Mouse (Mus musculus) mouse trophoblast stem cell (cell line): Measurements from ENCODE around the gene Pik3r6.

Experiments
- in situ Hi-C, 2 experiments: fragments of 300-500 bp; cut with MseI, MboI; formaldehyde crosslinking; loops; 2 replicates in 1 of 2; 3 replicates in 1 of 2; pipeline ENCODE4 v1.15.1; 2025

Pik3r6 gene

GRCm38 (mm10) chr11:68487720-68488119 is 15.1 kb upstream of the Pik3r6 start:
- in situ Hi-C loops, result loop anchor here (5.0 kb wide), 2 partner anchors 60 to 65 kb away; no protein-coding TSS in a partner anchor

DNA sequence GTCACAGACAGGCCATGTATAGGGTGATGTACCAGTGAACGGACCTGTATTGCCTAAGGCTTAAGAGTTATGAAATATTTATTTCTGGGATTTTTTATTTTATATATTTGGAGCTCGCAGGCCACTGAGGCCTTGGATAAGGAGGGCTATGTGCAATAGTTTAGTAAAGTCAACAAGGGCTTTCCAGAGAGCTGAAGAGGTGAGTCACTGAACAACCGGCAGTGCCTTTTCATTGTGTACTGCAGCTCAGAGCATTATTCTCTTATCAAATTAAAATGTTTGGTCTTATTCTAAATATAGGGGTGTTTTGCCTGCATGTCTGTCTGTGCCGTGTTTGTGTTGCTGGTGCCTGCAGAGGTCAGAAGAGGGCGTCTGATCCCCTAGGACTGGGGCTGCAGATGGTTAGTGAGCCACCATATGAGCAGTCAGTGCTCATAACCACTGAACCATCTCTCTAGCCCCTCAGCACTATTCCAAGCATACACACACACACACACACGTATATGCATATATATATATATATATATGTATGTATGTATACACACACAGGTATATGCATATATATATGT is 14.5 kb upstream of the Pik3r6 start:
- in situ Hi-C loops, result loop anchor here (5.0 kb wide), 2 partner anchors 59 to 64 kb away; no protein-coding TSS in a partner anchor

DNA sequence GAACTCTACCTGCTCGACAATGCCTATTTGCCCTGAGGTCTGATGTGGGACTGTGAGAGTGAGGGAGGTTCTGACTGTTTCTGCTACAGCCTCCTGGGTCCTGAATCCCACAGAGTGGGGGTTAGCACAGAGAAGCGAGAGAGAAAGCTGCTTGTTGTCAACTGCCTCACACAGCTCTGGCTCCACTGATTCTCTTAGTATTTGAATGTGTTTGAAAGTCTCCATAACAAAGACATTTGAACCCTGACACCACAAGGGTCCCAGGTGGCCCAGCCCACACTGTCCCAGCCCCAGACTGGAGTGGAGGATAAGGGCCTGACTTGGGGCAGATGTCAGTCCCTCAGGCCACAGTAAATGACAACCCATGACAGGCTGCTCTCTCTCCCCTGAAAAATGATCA is 13.6 kb upstream of the Pik3r6 start:
- in situ Hi-C loops, result loop anchor here (5.0 kb wide), 2 partner anchors 58 to 63 kb away; no protein-coding TSS in a partner anchor

DNA sequence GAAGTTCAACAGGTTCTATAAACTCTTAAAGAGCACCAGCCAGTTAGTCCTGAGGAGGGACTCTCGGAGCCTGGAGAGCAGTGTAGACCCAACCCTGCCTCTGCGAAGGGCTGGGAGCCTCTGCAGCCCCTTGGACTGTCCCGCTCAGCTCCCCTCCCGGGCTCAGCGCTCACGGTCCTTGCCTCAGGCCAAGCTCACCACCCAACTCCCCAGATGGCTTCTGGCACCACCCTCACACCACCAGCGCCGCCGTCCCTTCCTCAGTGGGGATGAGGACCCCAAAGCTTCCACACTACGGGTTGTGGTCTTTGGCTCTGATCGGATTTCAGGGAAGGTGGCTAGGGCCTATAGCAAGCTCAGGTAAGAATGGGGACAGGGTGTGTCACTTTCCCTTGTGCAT is 10.2 kb upstream of the Pik3r6 start:
- in situ Hi-C loops, result no loop called here

GRCm38 (mm10) chr11:68493760-68494159 is 9.1 kb upstream of the Pik3r6 start:
- in situ Hi-C loops, result no loop called here

GRCm38 (mm10) chr11:68497081-68497480 is 5.7 kb upstream of the Pik3r6 start:
- in situ Hi-C loops, result no loop called here

GRCm38 (mm10) chr11:68498517-68498916 is 4.3 kb upstream of the Pik3r6 start:
- in situ Hi-C loops, result no loop called here

DNA sequence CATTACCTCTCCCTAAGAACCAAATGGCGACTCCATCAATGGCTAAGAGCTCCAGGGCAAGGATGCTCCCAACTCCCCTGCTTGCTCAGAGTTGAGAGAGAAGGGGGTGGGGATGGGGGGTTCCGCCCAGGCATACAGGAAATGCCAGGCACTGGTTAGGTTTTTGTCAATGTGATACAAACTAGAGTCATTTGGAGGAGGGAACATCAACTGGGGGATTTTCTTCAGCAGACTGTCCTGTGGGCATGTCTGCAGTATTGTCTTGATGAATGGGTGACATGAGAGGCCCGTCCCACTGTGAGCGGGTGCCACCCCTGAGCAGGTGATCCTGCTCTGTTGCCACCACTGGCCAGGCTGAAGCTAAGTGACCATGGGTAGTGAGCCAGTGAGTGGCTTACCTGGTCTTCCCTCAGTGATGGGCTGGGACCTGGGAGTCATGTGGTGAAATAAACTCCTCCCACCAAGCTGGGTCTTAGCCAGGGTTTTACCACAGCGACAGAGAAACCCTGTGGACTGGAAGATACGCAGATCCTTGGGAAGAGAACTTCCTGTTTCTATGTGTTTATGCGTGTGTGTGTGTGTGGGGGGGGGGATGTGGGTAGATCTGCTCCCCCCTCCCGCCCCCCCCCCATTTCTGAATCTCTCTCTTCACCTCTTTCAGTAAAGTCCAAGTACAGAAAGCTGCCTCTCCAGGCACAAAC is 3.7 kb upstream of the Pik3r6 start:
- in situ Hi-C loops, result no loop called here

GRCm38 (mm10) chr11:68500949-68501350 is 1.9 kb upstream of the Pik3r6 start:
- in situ Hi-C loops, result no loop called here

DNA sequence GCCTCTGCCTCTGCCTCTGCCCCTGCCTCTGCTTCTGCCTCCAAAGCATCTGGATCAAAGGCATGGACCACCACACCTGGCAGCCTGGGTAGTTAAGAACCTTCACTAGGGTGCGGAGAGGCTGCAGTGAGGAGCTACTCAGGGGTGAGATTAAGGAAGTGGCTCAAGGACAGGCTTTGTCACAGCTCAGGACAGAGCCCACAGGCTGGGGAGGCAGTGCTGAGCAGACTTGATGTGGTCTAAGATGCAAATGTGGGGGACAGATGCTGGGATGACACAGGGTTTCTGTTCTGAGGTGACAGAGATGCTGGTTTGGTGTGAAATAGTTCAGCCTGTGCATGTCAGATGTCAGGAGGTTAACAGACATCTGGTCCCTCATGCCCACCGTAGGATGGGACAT is 411 bp upstream of the Pik3r6 start:
- in situ Hi-C loops, result no loop called here

DNA sequence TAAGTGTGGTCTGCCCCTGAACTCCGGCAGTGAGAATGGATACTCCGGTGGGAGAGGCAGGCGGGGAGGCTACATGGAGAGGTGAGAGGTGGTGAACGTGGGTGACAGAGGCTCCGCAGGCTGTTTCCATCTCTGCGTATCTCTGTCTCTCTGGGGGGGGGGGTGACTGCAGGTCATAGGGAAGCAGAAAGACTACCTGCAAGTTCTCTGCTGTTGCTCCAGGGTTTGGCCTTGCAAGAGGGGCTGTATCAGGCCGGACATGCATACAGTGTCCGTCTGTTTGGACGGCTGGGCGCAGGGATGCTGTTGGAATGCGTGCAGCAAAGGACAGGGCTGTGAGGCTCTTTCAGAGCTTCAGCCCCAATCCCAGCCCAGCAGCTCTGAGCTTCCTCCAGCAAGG is 2.1 kb downstream of the Pik3r6 start:
- in situ Hi-C loops, result no loop called here

DNA sequence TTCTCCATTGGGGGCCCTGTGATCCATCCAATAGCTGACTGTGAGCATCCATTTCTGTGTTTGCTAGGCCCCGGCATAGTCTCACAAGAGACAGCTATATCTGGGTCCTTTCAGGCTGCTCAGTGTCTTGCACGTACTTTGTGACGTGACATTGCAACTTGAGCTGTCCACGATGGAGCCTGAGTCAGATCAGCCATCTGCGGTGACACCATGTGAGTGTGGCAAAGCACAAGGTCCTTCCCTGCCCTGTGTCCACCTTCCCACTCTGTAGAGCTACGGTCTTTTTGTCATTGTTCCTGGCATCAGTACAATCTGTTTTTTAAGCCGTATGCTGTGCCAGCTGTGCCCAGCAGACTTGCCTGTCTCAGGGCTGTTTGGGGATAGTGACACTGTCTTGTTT is 4.4 kb downstream of the Pik3r6 start:
- in situ Hi-C loops, result no loop called here

DNA sequence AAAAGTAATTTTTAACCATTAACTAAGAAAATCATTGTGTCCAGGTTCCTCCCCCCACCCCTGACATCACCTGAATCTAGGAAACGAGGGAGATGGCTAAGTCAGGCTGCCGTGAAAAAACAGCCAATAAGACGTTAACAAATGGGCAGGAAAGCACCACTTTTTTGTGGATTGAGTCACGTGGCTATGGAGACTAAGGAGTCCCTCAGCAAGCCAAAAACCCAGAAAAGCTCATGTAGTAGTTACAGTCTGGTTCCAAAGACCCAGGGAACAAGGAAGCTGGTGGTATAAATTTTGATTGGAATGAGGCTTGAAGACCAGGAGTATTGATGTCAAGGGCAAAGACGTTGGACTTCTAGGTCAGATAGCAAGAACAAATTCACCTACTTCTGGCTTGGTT is 5.8 kb downstream of the Pik3r6 start:
- in situ Hi-C loops, result no loop called here

- in situ Hi-C loops, result no loop called here
These were observed 6.4 kb downstream of the Pik3r6 start for GRCm38 (mm10) chr11:68509194-68509593.

- in situ Hi-C loops, result no loop called here
These were observed 11.2 kb downstream of the Pik3r6 start for GRCm38 (mm10) chr11:68513969-68514368.

DNA sequence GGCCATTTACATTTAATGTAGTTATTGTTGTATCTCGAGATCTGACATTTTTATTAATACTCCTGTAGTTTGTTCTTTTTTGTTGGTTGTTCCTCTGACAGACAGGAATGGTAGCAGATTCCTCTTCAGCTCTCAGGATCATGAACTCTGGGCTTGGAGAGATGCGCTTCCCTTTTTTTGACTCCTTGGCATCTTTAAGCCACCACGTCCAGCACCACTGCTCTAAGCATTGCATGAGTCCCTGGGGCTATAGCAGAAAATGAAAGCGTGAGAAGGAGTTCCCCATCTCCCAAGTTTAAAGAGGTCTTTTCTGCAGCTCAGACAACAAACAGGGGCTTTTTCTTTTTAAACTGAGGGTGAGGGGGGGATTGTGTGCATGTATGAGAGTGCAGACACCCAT is 16.5 kb downstream of the Pik3r6 start:
- in situ Hi-C loops, result no loop called here

- in situ Hi-C loops, result no loop called here
These were observed 17.0 kb downstream of the Pik3r6 start for GRCm38 (mm10) chr11:68519815-68520214.

GRCm38 (mm10) chr11:68520439-68520838 is 17.6 kb downstream of the Pik3r6 start:
- in situ Hi-C loops, result no loop called here

DNA sequence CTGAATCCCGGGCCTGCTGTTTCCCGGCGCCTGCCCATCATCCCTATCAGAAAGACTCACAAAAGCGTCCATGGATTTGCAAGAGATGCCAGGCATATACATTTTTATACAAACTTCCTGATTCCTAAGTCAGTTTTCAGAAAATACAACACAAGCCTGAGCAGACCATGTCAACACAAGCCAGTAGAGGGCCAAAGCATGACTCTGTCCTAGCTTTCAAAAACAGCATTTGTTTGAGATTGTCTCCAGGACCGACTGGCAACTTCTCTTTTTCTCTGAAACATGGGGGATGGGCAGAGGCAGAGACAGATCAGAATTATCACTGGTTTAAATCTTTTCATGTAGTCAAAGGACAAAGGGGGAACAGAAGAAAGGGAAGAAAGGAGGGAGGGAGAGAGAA is 18.5 kb downstream of the Pik3r6 start:
- in situ Hi-C loops, result no loop called here

DNA sequence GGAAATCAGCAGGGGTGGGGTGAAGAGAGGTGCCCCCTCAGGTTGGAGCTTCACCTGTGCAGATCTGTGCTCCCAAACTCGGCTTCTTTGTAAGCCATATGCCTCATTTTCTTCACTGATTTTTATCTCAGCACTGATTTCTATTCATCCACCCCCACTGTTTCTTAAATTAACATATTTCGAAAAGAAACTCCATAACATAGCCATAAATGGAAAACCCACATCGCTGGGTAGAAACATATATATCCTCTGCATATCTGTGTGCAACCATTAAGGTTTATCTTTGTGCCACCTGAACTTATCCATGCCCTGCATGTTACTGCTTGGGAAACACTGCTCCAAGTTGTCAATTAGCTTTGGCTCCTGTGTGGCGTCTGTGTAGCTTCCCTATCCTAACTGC is 23.6 kb downstream of the Pik3r6 start:
- in situ Hi-C loops, result no loop called here

- in situ Hi-C loops, result no loop called here
These were observed 28.4 kb downstream of the Pik3r6 start for GRCm38 (mm10) chr11:68531066-68531806.

- in situ Hi-C loops, result no loop called here
These were observed 29.2 kb downstream of the Pik3r6 start for GRCm38 (mm10) chr11:68531941-68532535.
